Mouse (Mus musculus) regulatory T cell (primary cell): ENCODE results near the gene Vmn1r100.
"Not testable (repeated sequence)": the region's sequence is repeated elsewhere in the genome, so short reads cannot be mapped to it uniquely, and the experiment has no call there.

Source experiments
- in situ Hi-C: fragments of 300-600 bp; cut with MboI, MseI; formaldehyde crosslinking; loops from one replicate; pipeline ENCODE4 v1.15.1; 2025; ENCODE audit warnings: high pct_unique_total_duplicates

Vmn1r100 gene

DNA sequence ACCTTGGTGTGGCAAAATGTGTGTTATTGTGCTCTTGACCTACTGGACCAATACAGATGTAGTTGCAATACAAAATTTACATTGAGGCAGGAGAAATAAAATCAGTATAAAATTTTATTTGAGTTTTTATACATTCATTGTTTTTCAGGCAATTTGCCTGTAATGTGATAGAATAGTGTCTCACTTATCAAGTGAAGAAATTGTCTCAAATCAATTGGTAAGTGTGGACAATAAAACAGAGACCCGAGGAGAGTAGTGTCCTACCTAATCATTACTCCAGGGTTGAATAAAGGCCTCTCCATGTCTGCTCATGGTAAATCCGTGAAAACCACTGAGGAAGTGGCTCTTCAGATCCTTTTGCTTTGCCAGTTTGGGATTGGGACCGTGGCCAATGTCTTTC, at the start of gene Vmn1r100:
Gene Vmn1r100, plus strand, starts transcription at position 301 of the 400 bp plus-strand sequence.
- in situ Hi-C loops = not testable (repeated sequence)

DNA sequence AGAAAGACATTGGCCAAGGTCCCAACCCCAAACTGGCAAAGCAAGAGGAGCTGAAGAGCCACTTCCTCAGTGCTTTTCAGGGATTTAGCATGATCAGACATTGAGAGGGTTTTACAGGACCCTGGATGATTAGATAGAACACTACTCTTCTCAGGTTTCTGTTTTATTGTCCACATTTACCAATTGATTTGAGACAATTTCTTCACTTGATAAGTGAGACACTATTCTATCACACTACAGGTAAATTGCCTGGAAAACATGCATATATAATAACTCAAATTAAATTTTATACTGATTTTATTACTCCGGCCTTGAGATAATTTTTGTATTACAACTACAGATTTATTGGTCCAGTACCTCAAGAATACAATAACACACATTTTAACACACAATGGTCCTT, 42.4 kb upstream of the Vmn1r100 start, which contains the start of gene Gm5728:
Gene Gm5728, minus strand, starts transcription at position 101 of the 400 bp plus-strand sequence.
- in situ Hi-C loops = not testable (repeated sequence)

DNA sequence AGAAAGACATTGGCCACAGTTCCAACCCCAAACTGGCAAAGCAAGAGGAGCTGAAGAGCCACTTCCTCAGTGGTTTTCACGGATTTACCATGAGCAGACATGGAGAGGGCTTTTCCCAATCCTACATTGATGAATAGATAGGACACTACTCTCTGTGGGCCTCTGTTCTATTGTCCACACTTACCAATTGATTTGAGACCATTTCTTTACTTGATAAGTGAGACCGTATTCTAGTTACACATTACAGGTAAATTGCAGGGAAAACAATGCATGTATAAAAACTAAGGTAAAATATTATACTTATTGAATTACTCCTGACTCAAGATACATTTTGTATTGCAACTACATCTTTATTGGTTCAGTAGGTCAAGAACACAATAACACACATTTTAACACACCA, 24.8 kb downstream of the Vmn1r100 start, which contains the start of gene Vmn1r101:
Gene Vmn1r101, minus strand, starts transcription at position 101 of the 400 bp plus-strand sequence.
- in situ Hi-C loops = loop anchor here (25.0 kb wide), 1 partner anchor 1995 kb away; the partner anchor contains the start of gene Vmn1r149
